Mouse (Mus musculus) neural tube, embryonic 14.5 days (tissue): ENCODE results near the gene Syne1. TPM values are rescaled to one million over a fixed set of nuclear protein-coding genes. Genes with fewer than 3 reads are reported as not detected.

Source experiments
- ATAC-seq: fragments of 200-750 bp; cut with Nextera tagmentation; 2 replicates; pipeline ENCODE4 v1.8.0; 2017; ENCODE audit warnings: low read depth, mild to moderate bottlenecking, moderate TSS enrichment, moderate library complexity
- H3K27ac ChIP-seq: fragments of 300-500 bp; sonication (generic); 2 replicates; pipeline ENCODE4 v1.5.1; 2014; ENCODE audit warnings: low read depth, mild to moderate bottlenecking, control low read depth, low read length, moderate library complexity, mixed read lengths
- H3K27me3 ChIP-seq: fragments of 300-500 bp; sonication (generic); 2 replicates; pipeline ENCODE4 v1.6.1; 2014; ENCODE audit warnings: low read length; ENCODE audit not compliant: control insufficient read depth, insufficient read depth
- H3K36me3 ChIP-seq: fragments of 300-500 bp; sonication (generic); 2 replicates; pipeline ENCODE4 v1.6.1; 2014; ENCODE audit warnings: low read length, mixed read lengths; ENCODE audit not compliant: control insufficient read depth, insufficient read depth
- H3K4me1 ChIP-seq: fragments of 300-500 bp; sonication (generic); 2 replicates; pipeline ENCODE4 v1.6.1; 2014; ENCODE audit warnings: low read length; ENCODE audit not compliant: control insufficient read depth, insufficient read depth
- H3K4me2 ChIP-seq: fragments of 300-500 bp; sonication (generic); 2 replicates; pipeline ENCODE4 v1.6.1; 2014; ENCODE audit warnings: mild to moderate bottlenecking, low read depth, low read length, control low read depth
- H3K4me3 ChIP-seq: fragments of 300-500 bp; sonication (generic); 2 replicates; pipeline ENCODE4 v1.5.1; 2014; ENCODE audit warnings: low read depth, low read length, control low read depth, mixed read lengths
- H3K9ac ChIP-seq: fragments of 300-500 bp; sonication (generic); replicated peaks from 2 replicates; pipeline ENCODE4 v1.6.1; 2014; ENCODE audit warnings: low read depth, mild to moderate bottlenecking, control low read depth, low read length, mixed read lengths
- H3K9me3 ChIP-seq: fragments of 300-500 bp; sonication (generic); 2 replicates; pipeline ENCODE4 v1.6.1; 2016; ENCODE audit warnings: low read length; ENCODE audit not compliant: control insufficient read depth
- WGBS: fragments of 180-500 bp; shearing (Covaris S2); extraction: QIAGEN DNeasy Blood & Tissue Kit; methylation state at CpG from one replicate; pipeline ENCODE4 v1.1.7; 2014; 5-methylcytosine and 5-hydroxymethylcytosine counted together
- polyA plus RNA-seq: library from polyadenylated mRNA; unstranded; fragments of >200 nt; fragmentation: Nextera tagmentation; extraction: Ambion mirVana; gene quantifications from 2 replicates; pipeline ENCODE4 v1.2.1, GENCODE M21; 2014

Gene Syne1
- polyA plus RNA-seq, 1 experiment from 2014 or later: 29.5 TPM

DNA sequence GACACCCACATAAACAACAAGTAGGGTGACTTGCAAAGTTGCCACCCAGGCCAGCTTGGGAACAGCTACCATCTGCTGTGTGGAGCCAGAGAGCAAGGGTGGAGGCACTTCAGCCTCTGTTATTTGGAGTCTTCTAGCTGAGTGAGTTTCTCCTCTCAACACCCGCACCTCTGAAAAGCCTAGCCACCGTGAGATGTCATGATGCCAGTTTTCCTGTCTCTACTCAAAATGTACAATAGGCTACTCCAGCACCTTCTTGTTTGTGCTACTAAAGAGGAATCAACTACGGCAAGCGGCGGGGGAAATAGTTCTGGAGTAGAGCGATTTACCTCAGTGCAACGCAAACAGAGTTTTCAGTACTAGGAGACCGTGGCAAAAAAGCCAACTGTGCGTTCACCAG, 3.5 kb downstream of the Syne1 start:
- Histone ChIP-seq H3K36me3 (no peaks in the 10 kb centered on the region), H3K4me2 (no peak overlapping the region), H3K4me3 (no peak overlapping the region), H3K27ac (no peak overlapping the region), H3K4me1 (no peaks in the 10 kb centered on the region), H3K9ac (no peak overlapping the region), H3K9me3 (no peaks in the 10 kb centered on the region), H3K27me3 (no peaks in the 10 kb centered on the region)
- ATAC-seq: no peak
- 93% methylated on average over 9 of the region's 9 CpGs for WGBS

DNA sequence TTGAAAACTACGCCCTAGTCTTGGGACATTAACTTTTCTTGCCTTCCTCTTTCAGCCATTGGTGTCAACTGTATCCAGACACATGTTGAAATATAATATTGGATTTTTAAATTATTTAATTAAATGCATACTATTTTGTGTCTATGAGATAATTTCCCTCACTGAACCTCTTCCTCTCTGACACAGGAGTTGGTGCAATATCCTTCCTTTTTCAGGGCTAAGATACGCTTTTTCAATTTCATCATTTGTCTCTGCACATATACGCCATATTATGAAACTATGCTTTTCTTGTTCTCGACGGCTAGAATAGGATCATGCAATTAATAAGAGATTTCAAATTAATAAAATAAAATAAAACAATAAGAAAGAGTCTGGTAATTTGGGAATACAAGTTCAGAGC, 4.9 kb downstream of the Syne1 start:
- no peaks in the 10 kb centered on the region for H3K9me3 ChIP-seq
- no peak overlapping the region for H3K9ac ChIP-seq
- no peaks in the 10 kb centered on the region for H3K4me1 ChIP-seq
- H3K4me2 ChIP-seq: no peak overlapping the region
- WGBS: 95% methylated on average over 5 of the region's 5 CpGs
- H3K27me3 ChIP-seq: no peaks in the 10 kb centered on the region
- no peak overlapping the region for H3K4me3 ChIP-seq
- H3K27ac ChIP-seq: no peak overlapping the region
- H3K36me3 ChIP-seq: no peaks in the 10 kb centered on the region
- no peak for ATAC-seq

DNA sequence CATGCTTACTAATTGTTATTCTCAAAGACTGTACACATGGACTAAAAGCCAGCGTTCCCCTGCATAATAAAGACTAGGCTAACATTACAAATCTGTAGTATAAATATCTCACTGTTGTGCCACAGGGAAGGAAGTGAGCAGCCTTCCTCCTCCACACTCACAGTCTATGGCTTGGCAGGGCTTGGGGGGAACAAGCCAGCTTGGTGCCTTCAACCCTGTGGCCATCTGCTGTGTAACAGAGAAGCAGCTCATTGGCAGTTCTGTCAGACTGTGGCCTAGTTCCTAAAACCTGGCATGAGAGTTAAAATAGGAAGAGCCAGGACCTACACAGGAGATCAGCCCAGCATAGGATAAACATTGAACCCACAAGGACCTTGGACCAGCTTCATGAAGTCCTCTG, 23.0 kb downstream of the Syne1 start:
- Histone ChIP-seq H3K9ac (no peak overlapping the region), H3K36me3 (no peaks in the 10 kb centered on the region), H3K27me3 (no peaks in the 10 kb centered on the region), H3K9me3 (no peaks in the 10 kb centered on the region), H3K27ac (no peak overlapping the region), H3K4me2 (no peak overlapping the region), H3K4me1 (no peaks in the 10 kb centered on the region), H3K4me3 (no peak overlapping the region)
- WGBS: 89% methylated on average over 1 of the region's 1 CpGs
- no peak for ATAC-seq

DNA sequence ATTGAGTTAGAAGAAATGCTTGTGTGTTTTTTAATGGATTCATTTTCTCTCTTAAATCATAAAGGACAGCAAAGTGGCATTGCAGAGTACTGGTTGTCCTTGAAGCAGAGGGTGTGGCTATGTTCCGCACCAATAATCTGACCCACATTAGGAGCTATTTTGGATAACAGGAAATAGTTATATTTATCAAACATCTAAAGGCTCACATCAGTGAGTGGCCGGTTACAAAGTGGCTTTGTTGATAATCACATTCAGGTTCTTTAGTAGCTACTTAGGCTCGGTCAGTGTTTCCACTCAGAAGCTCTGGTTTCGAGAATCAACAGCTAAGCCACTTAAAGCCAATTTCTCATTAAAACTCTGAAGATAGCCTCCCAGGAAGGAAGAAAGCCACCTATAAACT, 23.6 kb downstream of the Syne1 start:
- H3K36me3 ChIP-seq: no peaks in the 10 kb centered on the region
- H3K4me3 ChIP-seq: no peak overlapping the region
- H3K4me2 ChIP-seq: no peak overlapping the region
- H3K27me3 ChIP-seq: no peaks in the 10 kb centered on the region
- ATAC-seq: no peak
- no peaks in the 10 kb centered on the region for H3K4me1 ChIP-seq
- no peaks in the 10 kb centered on the region for H3K9me3 ChIP-seq
- no peak overlapping the region for H3K27ac ChIP-seq
- no peak overlapping the region for H3K9ac ChIP-seq
- 87% methylated on average over 4 of the region's 4 CpGs for WGBS

DNA sequence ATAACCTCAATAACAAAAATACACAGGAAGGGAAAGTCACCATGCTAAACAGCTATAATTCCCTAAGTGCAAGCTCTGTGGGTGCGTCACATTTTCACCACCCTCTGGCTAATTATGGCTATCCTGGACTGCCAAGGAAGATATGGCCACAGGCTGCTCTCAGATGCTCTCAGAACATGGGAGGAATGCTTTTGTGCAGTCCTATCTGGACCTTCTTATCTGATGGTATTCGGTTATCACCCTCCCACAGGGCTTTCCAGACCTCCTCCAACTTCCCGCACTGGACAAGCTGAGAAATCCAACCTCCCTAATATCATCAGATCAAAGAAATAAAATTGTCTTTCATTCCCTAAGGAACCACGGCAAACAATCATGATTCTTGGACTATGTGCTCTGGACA, 28.4 kb downstream of the Syne1 start:
- Histone ChIP-seq H3K4me3 (no peak overlapping the region), H3K4me2 (no peak overlapping the region), H3K27ac (no peak overlapping the region), H3K27me3 (no peaks in the 10 kb centered on the region), H3K9ac (no peak overlapping the region), H3K4me1 (no peaks in the 10 kb centered on the region), H3K9me3 (no peaks in the 10 kb centered on the region), H3K36me3 (no peaks in the 10 kb centered on the region)
- ATAC-seq: no peak
- 89% methylated on average over 4 of the region's 4 CpGs for WGBS

DNA sequence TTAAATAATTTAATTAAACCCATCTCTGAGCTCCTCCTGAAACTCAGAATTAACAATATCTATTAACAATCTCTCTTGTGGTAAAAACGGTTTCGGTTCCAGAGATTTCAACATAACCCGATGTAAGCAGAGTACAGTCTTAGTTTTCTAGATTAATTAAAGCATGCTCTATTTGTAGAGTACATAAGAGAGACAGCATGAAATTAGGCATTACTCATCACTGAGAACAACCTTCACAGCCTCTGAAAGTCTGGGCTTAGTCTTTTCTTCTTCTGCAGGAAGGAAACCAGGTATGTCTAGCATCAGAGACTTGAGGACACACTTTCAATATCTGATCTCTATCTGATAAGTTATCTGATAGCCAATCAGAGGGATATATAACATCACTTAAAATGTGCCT, 29.0 kb downstream of the Syne1 start:
- 92% methylated on average over 3 of the region's 3 CpGs for WGBS
- H3K9me3 ChIP-seq: no peaks in the 10 kb centered on the region
- H3K4me3 ChIP-seq: no peak overlapping the region
- no peak overlapping the region for H3K27ac ChIP-seq
- ATAC-seq: no peak
- H3K4me1 ChIP-seq: no peaks in the 10 kb centered on the region
- no peaks in the 10 kb centered on the region for H3K36me3 ChIP-seq
- no peak overlapping the region for H3K4me2 ChIP-seq
- H3K9ac ChIP-seq: no peak overlapping the region
- H3K27me3 ChIP-seq: no peaks in the 10 kb centered on the region

DNA sequence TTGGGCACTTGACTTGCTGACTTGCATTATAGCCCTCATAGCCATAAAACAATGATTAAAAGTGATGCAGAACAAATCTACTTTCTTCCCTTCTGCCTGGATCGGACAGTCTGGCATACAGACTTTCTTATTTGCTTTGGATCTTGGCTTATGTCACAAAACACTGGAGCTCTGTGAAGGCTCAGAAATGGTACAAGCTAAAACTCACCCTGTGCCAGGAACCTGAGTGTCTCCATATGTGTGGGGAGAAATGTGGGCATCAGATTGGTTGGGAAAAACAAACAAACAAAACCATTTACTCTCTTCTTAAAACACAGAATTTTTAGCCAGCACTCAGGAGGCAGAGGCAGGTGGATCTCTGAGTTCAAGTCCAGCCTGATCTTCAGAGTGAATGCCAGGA, 30.6 kb downstream of the Syne1 start:
- 63% methylated on average over 1 of the region's 1 CpGs for WGBS

DNA sequence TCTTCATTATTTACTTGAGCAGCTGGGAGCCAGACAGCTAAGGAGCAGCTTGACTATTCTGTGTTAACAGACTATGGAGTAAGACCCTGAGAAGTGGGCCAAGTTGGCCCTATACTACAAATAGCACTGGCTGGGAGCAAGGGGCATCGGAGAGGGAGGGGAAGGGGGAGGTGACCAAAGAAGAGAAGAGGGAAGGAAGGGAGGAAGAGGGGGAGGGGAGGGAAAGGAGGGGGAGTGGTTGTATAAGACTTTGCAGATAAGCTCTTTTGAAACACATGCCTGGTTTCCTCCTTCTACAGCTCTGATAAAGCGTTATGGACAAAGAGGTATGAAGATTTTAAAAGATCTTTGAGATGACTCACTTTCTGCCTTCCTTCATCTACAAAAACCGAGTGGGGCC, 36.0 kb downstream of the Syne1 start:
- no peak overlapping the region for H3K9ac ChIP-seq
- no peak overlapping the region for H3K27ac ChIP-seq
- no peak overlapping the region for H3K4me2 ChIP-seq
- no peaks in the 10 kb centered on the region for H3K36me3 ChIP-seq
- H3K9me3 ChIP-seq: no peaks in the 10 kb centered on the region
- H3K4me3 ChIP-seq: no peak overlapping the region
- H3K4me1 ChIP-seq: no peaks in the 10 kb centered on the region
- no peaks in the 10 kb centered on the region for H3K27me3 ChIP-seq
- 20% methylated on average over 3 of the region's 3 CpGs for WGBS
- no peak for ATAC-seq

More for the DNA sequence above, 30.6 kb downstream of the Syne1 start:
- Histone ChIP-seq H3K27ac (no peak overlapping the region), H3K36me3 (no peaks in the 10 kb centered on the region), H3K4me2 (no peak overlapping the region), H3K4me3 (no peak overlapping the region), H3K9me3 (no peaks in the 10 kb centered on the region), H3K4me1 (no peaks in the 10 kb centered on the region), H3K27me3 (no peaks in the 10 kb centered on the region), H3K9ac (no peak overlapping the region)
- ATAC-seq: no peak

DNA sequence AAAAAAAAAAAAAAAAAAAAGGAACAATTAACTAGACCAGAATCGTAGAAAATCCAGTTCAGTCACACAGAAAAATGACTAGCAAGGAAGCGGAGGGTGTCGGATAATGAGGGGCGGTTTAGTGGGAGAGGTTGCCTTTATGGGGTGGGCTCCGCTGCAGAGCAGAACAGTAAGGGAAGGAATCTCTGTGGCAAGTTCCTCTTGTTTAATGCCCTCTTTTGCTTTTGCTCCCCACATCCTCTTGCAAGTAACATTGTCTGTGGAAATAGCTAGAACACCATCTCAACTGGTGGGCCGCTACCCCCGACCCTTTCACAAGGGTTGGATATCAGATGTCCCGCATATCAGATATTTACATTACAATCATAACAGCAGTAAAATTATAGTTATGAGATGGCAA, 37.1 kb downstream of the Syne1 start:
- no peaks in the 10 kb centered on the region for H3K4me1 ChIP-seq
- no peaks in the 10 kb centered on the region for H3K9me3 ChIP-seq
- no peaks in the 10 kb centered on the region for H3K27me3 ChIP-seq
- no peak overlapping the region for H3K4me3 ChIP-seq
- no peak overlapping the region for H3K9ac ChIP-seq
- H3K4me2 ChIP-seq: no peak overlapping the region
- ATAC-seq: no peak
- WGBS: 88% methylated on average over 8 of the region's 8 CpGs
- no peak overlapping the region for H3K27ac ChIP-seq
- H3K36me3 ChIP-seq: no peaks in the 10 kb centered on the region

DNA sequence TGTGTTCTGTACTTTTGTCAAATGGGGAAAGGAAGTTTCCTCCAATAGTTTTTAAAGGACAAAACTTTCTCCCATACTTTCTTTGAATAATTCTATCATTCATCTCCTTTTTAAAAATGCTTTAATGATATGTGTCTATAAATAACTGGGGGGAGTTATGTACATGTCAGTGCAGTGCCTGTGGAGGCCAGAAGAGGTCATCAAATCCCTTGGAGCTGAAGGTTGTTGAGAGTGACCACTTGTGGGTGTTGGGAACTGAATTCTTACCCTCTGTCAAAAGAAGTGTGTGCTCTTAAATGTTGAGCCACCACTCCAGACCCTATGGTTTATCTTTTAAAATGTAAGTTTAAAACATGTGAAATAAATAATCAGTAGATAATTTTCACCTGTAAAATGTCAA, 39.0 kb downstream of the Syne1 start:
- Histone ChIP-seq H3K36me3 (no peaks in the 10 kb centered on the region), H3K9me3 (no peaks in the 10 kb centered on the region), H3K27me3 (no peaks in the 10 kb centered on the region), H3K27ac (no peak overlapping the region), H3K9ac (no peak overlapping the region), H3K4me1 (no peaks in the 10 kb centered on the region), H3K4me2 (no peak overlapping the region), H3K4me3 (no peak overlapping the region)
- no peak for ATAC-seq
